Mouse (Mus musculus) C2C12 (cell line): ENCODE measurements at regions not wholly inside any gene's neighbourhood (a gene's known extent, or its start where the extent isn't known, plus 50 kb on each side); places are given as distances from the start of the nearest gene placed in this dataset.

Experiments
- CTCF ChIP-seq: IDR thresholded peaks from one replicate; pipeline ENCODE4 v1.5.1; 2011; ENCODE audit not compliant: control insufficient read depth, insufficient read depth, insufficient read length
- USF1 ChIP-seq: IDR thresholded peaks from one replicate; pipeline ENCODE4 v1.6.1; 2011; ENCODE audit warnings: low read depth, mild to moderate bottlenecking, control low read depth, moderate library complexity

DNA sequence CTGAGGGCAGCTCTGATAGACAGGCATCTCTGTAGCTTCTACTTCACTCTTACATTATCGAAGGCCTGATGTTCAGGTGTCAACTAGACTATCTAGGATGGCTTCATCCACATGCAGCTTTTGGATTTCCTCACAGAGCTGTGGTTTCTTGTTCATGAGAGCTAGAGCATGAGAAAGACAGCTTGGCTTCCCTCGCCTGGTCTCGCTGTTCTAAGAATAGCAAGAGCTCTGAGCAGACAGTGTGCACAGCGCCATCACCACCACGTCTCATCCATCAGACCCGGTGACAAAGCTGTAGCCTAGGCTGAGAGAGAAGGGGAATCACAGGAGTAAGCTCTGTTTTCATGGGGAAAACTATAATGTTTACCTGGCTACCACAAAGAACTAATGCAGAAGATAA, 220.1 kb upstream of the N6amt1 start:
- TF ChIP-seq CTCF (no peak), USF1 (no peak)
